Mouse (Mus musculus) brain, embryonic 14.5 days (tissue): ENCODE results near the gene Tmem87b.

ENCODE experiments used
- CTCF ChIP-seq: fragments of 200-500 bp; IDR thresholded peaks from 2 replicates; pipeline ENCODE4 v1.5.1; 2012; ENCODE audit warnings: inconsistent platforms, mild to moderate bottlenecking, moderate library complexity, borderline replicate concordance; ENCODE audit not compliant: insufficient read depth, insufficient read length; ENCODE audit errors: extremely low read depth
- POLR2A ChIP-seq: fragments of 200-500 bp; IDR thresholded peaks from 2 replicates; pipeline ENCODE4 v1.6.1; 2012; ENCODE audit warnings: mild to moderate bottlenecking, inconsistent platforms, borderline replicate concordance; ENCODE audit not compliant: poor library complexity, insufficient read depth, insufficient read length, severe bottlenecking; ENCODE audit errors: extremely low read depth

GRCm38 (mm10) chr2:128786341-128786740 lies 31.6 kb upstream of the Tmem87b start:
- no peak for TF ChIP-seq CTCF
- TF ChIP-seq POLR2A: no peak
